Mouse (Mus musculus) heart, postnatal 0 days (tissue): ENCODE results near the gene 2310039H08Rik. TPM values are rescaled to one million over a fixed set of nuclear protein-coding genes. Genes with fewer than 3 reads are reported as not detected.
A peak's percentile ranks its signal among the peaks of the same experiment; 100 is the strongest.

Experiments used
- ATAC-seq: fragments of 200-750 bp; cut with Nextera tagmentation; 2 replicates; pipeline ENCODE4 v1.8.0; 2017; ENCODE audit warnings: low read depth, moderate number of reproducible peaks, moderate library complexity; ENCODE audit not compliant: insufficient read depth
- DNase-seq: peaks from one replicate; pipeline ENCODE4 v3.0.0-alpha.2; 2016; ENCODE audit warnings: low spot score
- H3K27ac ChIP-seq: fragments of 300-500 bp; sonication (generic); 2 replicates; pipeline ENCODE4 v1.5.1; 2014; ENCODE audit warnings: low read depth, mild to moderate bottlenecking
- H3K27me3 ChIP-seq: fragments of 300-500 bp; sonication (generic); 2 replicates; pipeline ENCODE4 v1.6.1; 2014; ENCODE audit warnings: low read length, mixed read lengths; ENCODE audit not compliant: control insufficient read depth, insufficient read depth
- H3K36me3 ChIP-seq: fragments of 300-500 bp; sonication (generic); replicated peaks from 2 replicates; pipeline ENCODE4 v1.6.1; 2014; ENCODE audit warnings: low read length, mixed read lengths; ENCODE audit not compliant: control insufficient read depth, insufficient read depth
- H3K4me1 ChIP-seq: fragments of 300-500 bp; sonication (generic); 2 replicates; pipeline ENCODE4 v1.6.1; 2014; ENCODE audit warnings: antibody characterized with exemption; ENCODE audit not compliant: control insufficient read depth, insufficient read depth
- H3K4me2 ChIP-seq: fragments of 300-500 bp; sonication (generic); 2 replicates; pipeline ENCODE4 v1.6.1; 2014; ENCODE audit warnings: low read depth, mild to moderate bottlenecking, low read length, moderate library complexity
- H3K4me3 ChIP-seq: fragments of 300-500 bp; sonication (generic); 2 replicates; pipeline ENCODE4 v1.5.1; 2014; ENCODE audit warnings: low read depth, low read length
- H3K9ac ChIP-seq: fragments of 300-500 bp; sonication (generic); replicated peaks from 2 replicates; pipeline ENCODE4 v1.6.1; 2014; ENCODE audit warnings: low read depth, low read length, mixed read lengths
- H3K9me3 ChIP-seq: fragments of 300-500 bp; sonication (generic); replicated peaks from 2 replicates; pipeline ENCODE4 v1.6.1; 2016; ENCODE audit warnings: low read length; ENCODE audit not compliant: control insufficient read depth
- CTCF ChIP-seq: IDR thresholded peaks from 2 replicates; pipeline ENCODE4 v1.5.1; 2016; ENCODE audit warnings: antibody characterized with exemption, control low read depth, low read depth
- EP300 ChIP-seq: IDR thresholded peaks from 2 replicates; pipeline ENCODE4 v1.6.1; 2016; ENCODE audit warnings: antibody characterized with exemption, low read depth
- WGBS: fragments of 180-500 bp; shearing (Covaris S2); extraction: QIAGEN DNeasy Blood & Tissue Kit; methylation state at CpG from one replicate; pipeline ENCODE4 v1.1.7; 2014; 5-methylcytosine and 5-hydroxymethylcytosine counted together
- polyA plus RNA-seq: library from polyadenylated mRNA; unstranded; fragments of >200 nt; fragmentation: Nextera tagmentation; extraction: Ambion mirVana; gene quantifications from 2 replicates; pipeline ENCODE4 v1.2.1, GENCODE M21; 2015
- total RNA-seq: library from RNA; depleted of rRNA; stranded (reverse); fragments of >200 nt; gene quantifications from 2 replicates; pipeline ENCODE4 v1.2.3, GENCODE M21; 2014; ENCODE audit warnings: low replicate concordance

2310039H08Rik gene
- total and polyA plus RNA-seq, 2 experiments from 2014 or later: 74.9 to 75.6 TPM

DNA sequence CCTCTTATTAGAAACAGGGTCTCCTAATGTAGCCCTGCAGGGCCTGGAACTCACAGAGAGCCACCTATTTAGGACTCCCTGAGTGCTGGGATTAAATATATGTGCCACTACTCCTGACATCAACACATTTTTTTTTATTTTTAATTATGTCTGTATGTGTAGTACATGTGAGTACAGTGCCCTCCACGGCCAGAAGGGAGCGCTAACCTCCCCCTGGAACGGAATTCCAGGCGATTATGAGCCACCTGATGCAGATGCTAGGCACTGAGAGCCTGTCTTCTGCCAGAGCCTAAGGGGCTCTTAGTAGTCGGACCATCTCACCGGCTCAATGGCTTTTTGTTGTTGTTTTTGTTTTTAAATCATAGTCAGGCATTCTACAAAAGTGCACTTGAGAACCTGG, 44.4 kb upstream of the 2310039H08Rik start:
- H3K36me3 ChIP-seq: peaks cover 4% of the 10 kb centered on the region; the same call in 1 of the 2 replicates
- no peak for ATAC-seq
- 38% methylated on average over 6 of the region's 6 CpGs for WGBS

DNA sequence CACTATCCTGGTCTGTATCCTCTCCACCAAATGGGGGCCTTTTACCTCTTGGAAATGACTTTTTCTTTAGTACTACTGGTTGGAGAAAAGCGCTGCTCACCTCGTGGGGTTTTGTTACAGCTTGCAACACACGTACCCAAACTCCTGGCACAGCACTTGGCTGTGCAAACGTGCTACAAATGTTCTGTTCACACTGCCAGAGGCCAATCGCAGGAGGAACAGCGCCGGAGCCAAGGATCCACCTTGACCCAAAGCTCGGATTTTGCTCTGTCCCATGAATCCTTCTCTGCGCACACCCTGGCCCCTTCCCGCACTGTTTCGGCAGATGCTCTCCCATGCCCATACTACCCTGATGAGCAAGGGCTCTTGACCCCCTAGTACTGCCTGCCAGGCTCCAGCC, 43.9 kb upstream of the 2310039H08Rik start:
- no peak for TF ChIP-seq EP300
- no peak for TF ChIP-seq CTCF
- ATAC-seq (no peak), DNase-seq (no peak)
- 55% methylated on average over 11 of the region's 11 CpGs for WGBS
- Histone ChIP-seq H3K9me3 (no peaks in the 10 kb centered on the region), H3K9ac (no peak overlapping the region), H3K4me1 (no peaks in the 10 kb centered on the region), H3K36me3 (no peaks in the 10 kb centered on the region), H3K27me3 (peaks cover 11% of the 10 kb centered on the region; the same call in 1 of the 2 replicates), H3K27ac (no peak overlapping the region), H3K4me3 (no peak overlapping the region), H3K4me2 (peak overlapping the region; percentile 28; the same call in 1 of the 2 replicates)

More for the DNA sequence above, 44.4 kb upstream of the 2310039H08Rik start:
- peaks cover 11% of the 10 kb centered on the region; the same call in 1 of the 2 replicates for H3K27me3 ChIP-seq
- no peak overlapping the region for H3K4me2 ChIP-seq
- no peak overlapping the region for H3K9ac ChIP-seq
- TF ChIP-seq EP300: no peak
- 0 out of 2 replicates have a peak, but pooled peaks have one; percentile 13 for TF ChIP-seq CTCF
- DNase-seq: no peak
- H3K4me3 ChIP-seq: no peak overlapping the region
- H3K9me3 ChIP-seq: no peaks in the 10 kb centered on the region
- H3K27ac ChIP-seq: no peak overlapping the region
- H3K4me1 ChIP-seq: no peaks in the 10 kb centered on the region

DNA sequence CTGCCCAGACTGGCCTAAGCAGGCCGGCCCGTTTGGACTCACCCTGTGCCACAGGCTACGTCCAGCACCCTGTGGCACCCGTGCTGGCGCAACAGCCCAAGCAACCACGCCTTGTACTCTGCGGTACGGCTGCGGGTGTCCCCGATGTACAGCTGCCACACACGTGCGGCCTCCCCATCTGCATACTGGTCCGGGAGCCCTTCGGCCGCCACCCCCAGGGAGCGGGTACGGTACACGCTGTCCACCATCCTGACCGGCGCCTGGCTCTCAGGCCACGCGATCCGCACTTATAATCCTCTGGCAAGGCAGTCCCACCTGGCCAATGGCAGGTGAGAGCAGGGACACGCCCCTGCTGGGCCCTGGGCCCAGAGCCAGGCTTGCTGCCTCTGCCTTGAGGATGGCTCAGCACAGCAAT, 43.5 kb upstream of the 2310039H08Rik start, which contains the start of gene Gnmt:
Gene Gnmt, minus strand, starts transcription at position 265 of the 415 bp plus-strand sequence.
- H3K9ac ChIP-seq: no peak within 1 kb of the TSS
- ATAC-seq (peak; percentile 40), DNase-seq (no peak)
- H3K27me3 ChIP-seq: peaks cover 11% of the 10 kb centered on the region; the same call in 1 of the 2 replicates
- 18% methylated on average over 24 of the region's 24 CpGs for WGBS
- no peak within 1 kb of the TSS for H3K27ac ChIP-seq
- peak within 1 kb of the TSS; percentile 28 for H3K4me2 ChIP-seq
- H3K4me3 ChIP-seq: no peak within 1 kb of the TSS
- TF ChIP-seq EP300 (no peak), CTCF (no peak)
- no peaks in the 10 kb centered on the region for H3K9me3 ChIP-seq
- no peaks in the 10 kb centered on the region for H3K4me1 ChIP-seq
- H3K36me3 ChIP-seq: no peaks in the 10 kb centered on the region

DNA sequence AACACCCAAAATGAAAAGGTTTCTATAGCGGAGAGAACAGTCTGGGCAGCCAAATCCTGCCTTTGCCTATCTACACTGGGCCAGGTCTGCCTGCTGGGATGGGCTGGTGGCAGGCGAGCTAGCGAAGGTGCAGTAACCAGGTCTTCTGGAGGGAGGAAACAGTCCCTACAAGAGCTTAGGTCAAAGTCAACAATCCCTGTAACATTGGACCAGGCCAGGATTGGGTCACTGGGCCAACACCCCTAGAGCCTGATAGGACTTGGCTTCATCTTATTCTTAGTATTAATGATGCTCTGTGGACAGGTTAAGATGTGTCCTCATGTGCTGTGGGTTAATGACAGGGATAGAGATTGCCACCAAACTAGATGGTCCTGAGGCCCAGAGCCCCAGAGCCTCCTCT, 38.4 kb upstream of the 2310039H08Rik start:
- no peaks in the 10 kb centered on the region for H3K4me1 ChIP-seq
- WGBS: 90% methylated on average over 3 of the region's 3 CpGs
- H3K27ac ChIP-seq: no peak overlapping the region
- no peak overlapping the region for H3K9ac ChIP-seq
- ATAC-seq (no peak), DNase-seq (no peak)
- H3K4me2 ChIP-seq: no peak overlapping the region
- 0 out of 2 replicates have a peak, but pooled peaks cover 6% of the 10 kb centered on the region for H3K36me3 ChIP-seq
- TF ChIP-seq EP300 (no peak), CTCF (no peak)
- no peak overlapping the region for H3K4me3 ChIP-seq
- H3K9me3 ChIP-seq: no peaks in the 10 kb centered on the region
- peaks cover under 1% of the 10 kb centered on the region; the same call in 1 of the 2 replicates for H3K27me3 ChIP-seq

DNA sequence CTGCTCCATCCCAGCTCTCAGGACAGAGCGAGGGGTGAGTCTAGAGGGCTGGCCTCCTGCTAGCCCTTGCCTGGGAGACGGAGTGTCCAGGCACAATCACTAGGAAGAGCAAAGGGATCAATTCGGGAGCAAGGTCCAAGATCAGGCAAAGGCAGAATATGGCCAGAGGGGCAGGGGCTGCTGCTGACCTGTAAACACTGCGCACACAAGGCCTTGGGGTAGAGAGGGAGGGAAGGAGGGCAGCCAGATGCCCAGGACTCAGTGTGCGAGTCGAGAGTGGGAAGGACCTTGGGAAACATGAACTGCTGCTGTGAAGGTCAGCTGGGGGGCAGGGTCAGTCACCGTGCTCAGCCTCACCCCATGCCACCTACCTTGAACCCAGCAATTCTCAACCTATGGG, 37.1 kb upstream of the 2310039H08Rik start:
- H3K9me3 ChIP-seq: no peaks in the 10 kb centered on the region
- TF ChIP-seq EP300: no peak
- no peak for TF ChIP-seq CTCF
- H3K4me2 ChIP-seq: no peak overlapping the region
- no peaks in the 10 kb centered on the region for H3K27me3 ChIP-seq
- ATAC-seq (no peak), DNase-seq (no peak)
- no peak overlapping the region for H3K9ac ChIP-seq
- no peak overlapping the region for H3K27ac ChIP-seq
- no peaks in the 10 kb centered on the region for H3K4me1 ChIP-seq
- H3K36me3 ChIP-seq: 0 out of 2 replicates have a peak, but pooled peaks cover 6% of the 10 kb centered on the region
- no peak overlapping the region for H3K4me3 ChIP-seq
- 79% methylated on average over 7 of the region's 7 CpGs for WGBS

DNA sequence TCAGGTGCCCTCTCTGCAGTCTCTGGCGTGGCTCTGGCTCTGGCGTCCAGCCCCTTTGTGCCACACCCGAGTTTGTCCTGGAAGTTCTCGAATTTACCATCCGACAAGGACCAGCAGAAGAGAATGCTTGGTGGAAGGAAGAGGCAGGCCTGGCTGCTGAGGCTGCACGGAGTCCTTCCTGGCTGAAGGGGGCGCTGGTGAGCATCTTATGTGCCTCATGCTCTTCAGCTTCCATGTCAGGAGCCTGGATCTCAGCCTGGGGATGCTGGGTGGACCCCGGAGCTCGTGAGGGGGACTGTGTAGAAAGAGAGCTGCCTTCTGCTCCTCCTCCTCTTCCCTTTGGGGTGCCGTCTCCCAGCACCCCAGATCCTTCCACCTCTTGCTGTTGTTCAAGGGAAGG, 36.3 kb upstream of the 2310039H08Rik start:
- H3K27ac ChIP-seq: no peak overlapping the region
- no peak for DNase-seq
- ATAC-seq: no peak
- WGBS: 60% methylated on average over 9 of the region's 10 CpGs
- H3K4me3 ChIP-seq: no peak overlapping the region
- no peaks in the 10 kb centered on the region for H3K9me3 ChIP-seq
- H3K4me1 ChIP-seq: no peaks in the 10 kb centered on the region
- H3K27me3 ChIP-seq: no peaks in the 10 kb centered on the region
- 0 out of 2 replicates have a peak, but pooled peaks cover 6% of the 10 kb centered on the region for H3K36me3 ChIP-seq
- H3K9ac ChIP-seq: no peak overlapping the region
- no peak overlapping the region for H3K4me2 ChIP-seq
- TF ChIP-seq EP300 (no peak), CTCF (peak; percentile 30)
